Mouse (Mus musculus) cerebellum, adult 2 months (tissue): ENCODE data around the gene Ubl7. TPM values are rescaled to one million over a fixed set of nuclear protein-coding genes. Genes with fewer than 3 reads are reported as not detected.

ENCODE experiments used
- DNase-seq, 2 experiments: peaks; one replicate each; pipeline ENCODE4 v3.0.0; 2021
- H3K27ac ChIP-seq: fragments of 200-500 bp; 2 replicates; pipeline ENCODE4 v1.5.1; 2012; ENCODE audit warnings: low read length, control low read depth, inconsistent platforms; ENCODE audit not compliant: insufficient read depth
- H3K27me3 ChIP-seq: fragments of 200-500 bp; 2 replicates; pipeline ENCODE4 v1.6.1; 2012; ENCODE audit warnings: inconsistent platforms, mild to moderate bottlenecking, low read length, moderate library complexity; ENCODE audit not compliant: control insufficient read depth, insufficient read depth
- H3K4me1 ChIP-seq: fragments of 200-500 bp; 2 replicates; pipeline ENCODE4 v1.6.1; 2011; ENCODE audit warnings: low read length; ENCODE audit not compliant: control insufficient read depth, insufficient read depth
- H3K4me3 ChIP-seq: fragments of 200-500 bp; replicated peaks from 2 replicates; pipeline ENCODE3; 2011; ENCODE audit warnings: mild to moderate bottlenecking, low read depth, low read length, control low read depth; ENCODE audit not compliant: insufficient read depth
- CTCF ChIP-seq: fragments of 200-500 bp; IDR thresholded peaks from 2 replicates; pipeline ENCODE4 v1.5.1; 2011; ENCODE audit warnings: low read depth, mild to moderate bottlenecking, control low read depth, low read length, moderate library complexity, borderline replicate concordance; ENCODE audit not compliant: insufficient read depth
- POLR2A ChIP-seq: fragments of 200-500 bp; IDR thresholded peaks from 2 replicates; pipeline ENCODE4 v1.6.1; 2011; ENCODE audit warnings: low read length, control low read depth, borderline replicate concordance; ENCODE audit not compliant: insufficient read depth
- WGBS: fragments of 180-500 bp; shearing (Covaris S2); methylation state at CpG from one replicate; pipeline ENCODE4 v1.1.7; 2018; 5-methylcytosine and 5-hydroxymethylcytosine counted together
- polyA plus RNA-seq: library from polyadenylated mRNA; depleted of rRNA; stranded (reverse); fragments of >200 nt; gene quantifications from 2 replicates; pipeline ENCODE4 v1.2.3, GENCODE M21; 2012

The Ubl7 gene
- polyA plus RNA-seq, 1 experiment = 133 TPM

DNA sequence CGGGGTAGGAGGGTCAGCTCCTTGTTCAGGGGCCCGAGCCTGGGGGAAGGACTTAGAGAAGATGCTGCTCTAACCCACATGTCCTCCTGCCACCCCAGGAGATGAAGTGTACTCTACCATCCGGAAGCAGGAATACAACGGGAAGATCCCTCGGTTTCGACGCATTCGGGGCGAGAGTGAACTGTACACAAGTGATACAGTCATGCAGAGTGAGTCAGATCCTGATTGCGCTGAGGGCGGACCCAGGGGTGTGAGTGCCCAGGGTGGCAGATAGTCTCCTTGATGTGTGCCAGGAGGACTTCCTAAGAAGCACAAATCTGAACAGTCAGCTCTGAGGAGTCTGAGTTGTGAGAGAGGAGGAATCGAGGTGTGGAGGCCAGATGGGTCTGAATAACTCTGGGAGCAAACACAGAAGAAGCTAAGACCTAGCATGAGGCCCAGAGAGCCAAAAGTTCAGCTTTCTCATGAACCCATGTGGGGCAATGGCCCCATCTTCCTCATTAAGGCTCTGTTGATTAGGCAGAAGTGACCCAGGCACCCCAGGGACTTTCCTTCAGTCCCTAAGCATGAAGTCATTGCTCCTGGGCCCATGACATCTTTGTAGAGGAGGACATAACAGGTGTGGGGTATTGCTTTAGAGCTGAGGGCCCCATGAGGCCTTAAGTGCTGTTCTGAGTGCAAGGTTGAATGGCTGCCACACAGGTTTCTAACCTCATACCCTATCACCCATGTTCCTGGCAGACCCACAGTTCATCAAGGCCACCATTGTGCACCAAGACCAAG is 44.4 kb downstream of the Ubl7 start:
- TF ChIP-seq POLR2A (no peak), CTCF (no peak)
- 73% methylated on average over 12 of the region's 12 CpGs for WGBS
- no peaks in the 10 kb centered on the region for H3K27me3 ChIP-seq
- peaks cover 38% of the 10 kb centered on the region for H3K4me1 ChIP-seq
- H3K4me3 ChIP-seq = no peak overlapping the region
- no peak overlapping the region for H3K27ac ChIP-seq
- DNase-seq = peak in 1 of 2 experiments; percentile 10

- no peaks in the 10 kb centered on the region for H3K27me3 ChIP-seq
- H3K4me3 ChIP-seq = no peak overlapping the region
- TF ChIP-seq POLR2A = no peak
- TF ChIP-seq CTCF = no peak
- H3K4me1 ChIP-seq = peaks cover 32% of the 10 kb centered on the region
- no peak overlapping the region for H3K27ac ChIP-seq
- 80% methylated on average over 6 of the region's 6 CpGs for WGBS
- no peak for DNase-seq
Measured at GRCm38 (mm10) chr9:57955764-57956163, 45.0 kb downstream of the Ubl7 start.

DNA sequence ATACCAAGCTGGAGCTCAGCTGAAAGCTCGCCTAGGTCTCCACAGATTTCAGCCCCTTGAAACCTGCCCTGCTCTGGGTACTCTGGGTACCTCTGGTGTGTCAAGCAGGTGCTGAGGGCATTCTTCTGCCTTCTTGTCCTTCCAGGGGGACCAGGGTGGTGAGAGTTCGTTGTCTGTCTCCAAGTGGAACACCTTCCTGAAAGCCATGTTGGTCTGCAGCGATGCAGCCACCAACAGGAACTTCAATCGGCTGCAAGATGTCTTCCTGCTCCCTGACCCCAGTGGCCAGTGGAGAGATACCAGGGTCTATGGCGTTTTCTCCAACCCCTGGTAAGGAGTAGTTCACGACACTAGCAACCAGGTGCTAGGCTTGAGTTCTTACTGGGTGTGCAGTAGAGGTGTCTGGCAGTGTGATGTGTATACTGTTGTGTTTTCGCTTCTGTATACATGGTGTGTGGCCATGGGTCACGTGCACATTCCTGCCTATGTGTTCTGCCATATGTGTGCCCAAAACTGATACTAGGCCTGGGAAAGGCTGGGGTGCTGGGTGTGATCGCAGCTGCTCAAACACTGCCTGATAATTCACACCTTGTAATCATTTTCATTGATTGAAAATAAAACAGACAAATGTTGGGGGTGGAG is 45.5 kb downstream of the Ubl7 start:
- WGBS = 85% methylated on average over 9 of the region's 9 CpGs
- TF ChIP-seq CTCF (no peak), POLR2A (no peak)
- H3K27ac ChIP-seq = no peak overlapping the region
- peak in 1 of 2 experiments; percentile 9 for DNase-seq
- H3K4me1 ChIP-seq = peaks cover 27% of the 10 kb centered on the region
- H3K27me3 ChIP-seq = no peaks in the 10 kb centered on the region
- H3K4me3 ChIP-seq = no peak overlapping the region

GRCm38 (mm10) chr9:57956838-57957236 is 46.1 kb downstream of the Ubl7 start:
- no peak for DNase-seq
- H3K27me3 ChIP-seq = no peaks in the 10 kb centered on the region
- no peak overlapping the region for H3K27ac ChIP-seq
- no peak overlapping the region for H3K4me3 ChIP-seq
- H3K4me1 ChIP-seq = peaks cover 21% of the 10 kb centered on the region
- TF ChIP-seq CTCF (no peak), POLR2A (no peak)
- WGBS = 73% methylated on average over 5 of the region's 5 CpGs

DNA sequence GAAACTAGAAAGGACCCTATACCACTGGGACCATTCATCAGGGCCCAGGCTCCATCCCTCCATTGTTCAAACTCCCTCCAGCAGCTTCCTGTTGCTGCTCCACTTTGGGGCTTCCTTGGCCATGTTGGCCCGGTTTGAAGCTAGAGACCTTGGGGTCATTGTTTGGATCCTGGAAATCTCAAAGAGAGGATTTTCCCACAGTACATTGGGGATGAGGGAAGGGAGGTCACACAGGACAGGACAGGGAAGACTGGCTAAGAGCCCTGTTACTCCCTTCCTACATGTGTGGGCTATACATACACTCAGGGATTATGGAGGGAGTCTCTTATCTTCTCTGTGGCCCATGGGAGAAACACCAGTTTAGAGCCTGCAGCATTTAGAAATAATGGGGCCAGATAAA is 47.8 kb downstream of the Ubl7 start:
- WGBS = 56% methylated on average over 1 of the region's 1 CpGs
- TF ChIP-seq POLR2A (no peak), CTCF (no peak)
- Histone ChIP-seq H3K4me1 (peaks cover 12% of the 10 kb centered on the region), H3K27me3 (no peaks in the 10 kb centered on the region), H3K4me3 (no peak overlapping the region), H3K27ac (no peak overlapping the region)
- DNase-seq = no peak

- DNase-seq = no peak
- H3K27ac ChIP-seq = 0 out of 2 replicates have a peak overlapping the region, but pooled peaks have one; percentile 35
- 74% methylated on average over 10 of the region's 10 CpGs for WGBS
- H3K4me3 ChIP-seq = no peak overlapping the region
- TF ChIP-seq POLR2A = no peak
- TF ChIP-seq CTCF = no peak
- no peaks in the 10 kb centered on the region for H3K27me3 ChIP-seq
- H3K4me1 ChIP-seq = peaks cover 7% of the 10 kb centered on the region; the same call in 1 of the 2 replicates
Measured at GRCm38 (mm10) chr9:57959399-57959798, 48.6 kb downstream of the Ubl7 start.

- no peak overlapping the region for H3K4me3 ChIP-seq
- H3K27me3 ChIP-seq = no peaks in the 10 kb centered on the region
- peak in 1 of 2 experiments; percentile 25 for DNase-seq
- H3K4me1 ChIP-seq = peaks cover 9% of the 10 kb centered on the region
- TF ChIP-seq POLR2A (no peak), CTCF (no peak)
- no peak overlapping the region for H3K27ac ChIP-seq
- WGBS = 68% methylated on average over 17 of the region's 17 CpGs
Measured at GRCm38 (mm10) chr9:57959886-57960866, 49.4 kb downstream of the Ubl7 start.
